Mouse (Mus musculus) liver, embryonic 15.5 days (tissue): ENCODE measurements around the gene Gpr146. TPM values are rescaled to one million over a fixed set of nuclear protein-coding genes. Genes with fewer than 3 reads are reported as not detected.

ENCODE experiments used
- ATAC-seq: fragments of 200-750 bp; cut with Nextera tagmentation; 2 replicates; pipeline ENCODE4 v1.8.0; 2017; ENCODE audit warnings: moderate number of reproducible peaks, mild to moderate bottlenecking, moderate library complexity; ENCODE audit not compliant: insufficient read depth
- H3K27ac ChIP-seq: fragments of 300-500 bp; sonication (generic); replicated peaks from 2 replicates; pipeline ENCODE4 v1.5.1; 2015; ENCODE audit warnings: mild to moderate bottlenecking, inconsistent platforms
- H3K27me3 ChIP-seq: fragments of 300-500 bp; sonication (generic); 2 replicates; pipeline ENCODE4 v1.6.1; 2015; ENCODE audit warnings: mild to moderate bottlenecking, inconsistent platforms
- H3K36me3 ChIP-seq: fragments of 300-500 bp; sonication (generic); replicated peaks from 2 replicates; pipeline ENCODE4 v1.6.1; 2015; ENCODE audit warnings: moderate library complexity, mild to moderate bottlenecking, inconsistent platforms
- H3K4me1 ChIP-seq: fragments of 300-500 bp; sonication (generic); replicated peaks from 2 replicates; pipeline ENCODE4 v1.6.1; 2015; ENCODE audit warnings: inconsistent platforms
- H3K4me2 ChIP-seq: fragments of 300-500 bp; sonication (generic); 2 replicates; pipeline ENCODE4 v1.6.1; 2015; ENCODE audit warnings: moderate library complexity, mild to moderate bottlenecking, inconsistent platforms
- H3K4me3 ChIP-seq: fragments of 300-500 bp; sonication (generic); replicated peaks from 2 replicates; pipeline ENCODE4 v1.5.1; 2015; ENCODE audit warnings: mild to moderate bottlenecking, inconsistent platforms
- H3K9ac ChIP-seq: fragments of 300-500 bp; sonication (generic); 2 replicates; pipeline ENCODE4 v1.6.1; 2015; ENCODE audit warnings: moderate library complexity, mild to moderate bottlenecking, inconsistent platforms
- H3K9me3 ChIP-seq: fragments of 300-500 bp; sonication (generic); replicated peaks from 2 replicates; pipeline ENCODE4 v1.6.1; 2016; ENCODE audit warnings: inconsistent platforms
- WGBS: fragments of 180-500 bp; shearing (Covaris S2); methylation state at CpG from one replicate; pipeline ENCODE4 v1.1.7; 2015; ENCODE audit warnings: mixed read lengths; ENCODE audit not compliant: insufficient replicate concordance; 5-methylcytosine and 5-hydroxymethylcytosine counted together
- polyA plus RNA-seq: library from polyadenylated mRNA; unstranded; fragments of >200 nt; fragmentation: Nextera tagmentation; extraction: Ambion mirVana; gene quantifications from 2 replicates; pipeline ENCODE4 v1.2.1, GENCODE M21; 2015

Gene Gpr146
- polyA plus RNA-seq, 1 experiment from 2014 or later: 25.0 TPM

GRCm38 (mm10) chr5:139411665-139412314 lies 34.3 kb downstream of the Gpr146 start:
- ATAC-seq: no peak
- H3K9me3 ChIP-seq: no peaks in the 10 kb centered on the region
- H3K27me3 ChIP-seq: no peaks in the 10 kb centered on the region
- H3K4me3 ChIP-seq: no peak overlapping the region
- WGBS: 72% methylated on average over 15 of the region's 15 CpGs
- 0 out of 2 replicates have a peak, but pooled peaks cover 6% of the 10 kb centered on the region for H3K36me3 ChIP-seq
- no peak overlapping the region for H3K9ac ChIP-seq
- no peak overlapping the region for H3K4me2 ChIP-seq
- H3K4me1 ChIP-seq: peaks cover 15% of the 10 kb centered on the region; the same call in 1 of the 2 replicates
- H3K27ac ChIP-seq: no peak overlapping the region

- H3K27me3 ChIP-seq: no peaks in the 10 kb centered on the region
- no peak overlapping the region for H3K4me3 ChIP-seq
- peaks cover 10% of the 10 kb centered on the region; the same call in 1 of the 2 replicates for H3K4me1 ChIP-seq
- H3K9me3 ChIP-seq: no peaks in the 10 kb centered on the region
- H3K27ac ChIP-seq: no peak overlapping the region
- no peak overlapping the region for H3K4me2 ChIP-seq
- no peak overlapping the region for H3K9ac ChIP-seq
- 0 out of 2 replicates have a peak, but pooled peaks cover 6% of the 10 kb centered on the region for H3K36me3 ChIP-seq
- no peak for ATAC-seq
- 71% methylated on average over 4 of the region's 4 CpGs for WGBS
Observed at GRCm38 (mm10) chr5:139413545-139413944, 36.0 kb downstream of the Gpr146 start.

- Histone ChIP-seq H3K4me3 (no peak overlapping the region), H3K9ac (no peak overlapping the region), H3K9me3 (no peaks in the 10 kb centered on the region), H3K4me2 (no peak overlapping the region), H3K27ac (no peak overlapping the region), H3K36me3 (0 out of 2 replicates have a peak, but pooled peaks cover 6% of the 10 kb centered on the region), H3K27me3 (no peaks in the 10 kb centered on the region), H3K4me1 (0 out of 2 replicates have a peak, but pooled peaks cover 2% of the 10 kb centered on the region)
- 78% methylated on average over 5 of the region's 5 CpGs for WGBS
- no peak for ATAC-seq
Observed at GRCm38 (mm10) chr5:139415001-139415400, 37.5 kb downstream of the Gpr146 start.

- Histone ChIP-seq H3K27me3 (no peaks in the 10 kb centered on the region), H3K9ac (no peak overlapping the region), H3K36me3 (0 out of 2 replicates have a peak, but pooled peaks cover 6% of the 10 kb centered on the region), H3K4me2 (no peak overlapping the region), H3K27ac (no peak overlapping the region), H3K4me3 (no peak overlapping the region), H3K4me1 (no peaks in the 10 kb centered on the region), H3K9me3 (no peaks in the 10 kb centered on the region)
- no peak for ATAC-seq
- WGBS: 84% methylated on average over 4 of the region's 4 CpGs
Observed at GRCm38 (mm10) chr5:139416942-139417341, 39.4 kb downstream of the Gpr146 start.

- H3K9ac ChIP-seq: no peak overlapping the region
- 70% methylated on average over 3 of the region's 3 CpGs for WGBS
- no peak overlapping the region for H3K4me2 ChIP-seq
- no peak for ATAC-seq
- no peak overlapping the region for H3K27ac ChIP-seq
- H3K4me1 ChIP-seq: no peaks in the 10 kb centered on the region
- H3K27me3 ChIP-seq: no peaks in the 10 kb centered on the region
- 0 out of 2 replicates have a peak, but pooled peaks cover 6% of the 10 kb centered on the region for H3K36me3 ChIP-seq
- no peaks in the 10 kb centered on the region for H3K9me3 ChIP-seq
- no peak overlapping the region for H3K4me3 ChIP-seq
Observed at GRCm38 (mm10) chr5:139417480-139417879, 40.0 kb downstream of the Gpr146 start.

- ATAC-seq: no peak
- no peaks in the 10 kb centered on the region for H3K27me3 ChIP-seq
- 55% methylated on average over 2 of the region's 2 CpGs for WGBS
Observed at GRCm38 (mm10) chr5:139418110-139418509, 40.6 kb downstream of the Gpr146 start.

GRCm38 (mm10) chr5:139418633-139419032 lies 41.1 kb downstream of the Gpr146 start:
- Histone ChIP-seq H3K9ac (no peak overlapping the region), H3K4me3 (no peak overlapping the region), H3K36me3 (0 out of 2 replicates have a peak, but pooled peaks cover 6% of the 10 kb centered on the region), H3K9me3 (no peaks in the 10 kb centered on the region), H3K4me2 (no peak overlapping the region), H3K4me1 (no peaks in the 10 kb centered on the region), H3K27me3 (no peaks in the 10 kb centered on the region), H3K27ac (no peak overlapping the region)
- WGBS: 39% methylated on average over 3 of the region's 3 CpGs
- ATAC-seq: no peak

More at GRCm38 (mm10) chr5:139418110-139418509, 40.6 kb downstream of the Gpr146 start:
- Histone ChIP-seq H3K9me3 (no peaks in the 10 kb centered on the region), H3K27ac (no peak overlapping the region), H3K4me1 (no peaks in the 10 kb centered on the region), H3K4me3 (no peak overlapping the region), H3K4me2 (no peak overlapping the region), H3K9ac (no peak overlapping the region), H3K36me3 (0 out of 2 replicates have a peak, but pooled peaks cover 6% of the 10 kb centered on the region)

- Histone ChIP-seq H3K4me3 (no peak within 1 kb of the TSS), H3K27ac (no peak within 1 kb of the TSS), H3K36me3 (no peaks in the 10 kb centered on the region), H3K9me3 (no peaks in the 10 kb centered on the region), H3K4me1 (no peaks in the 10 kb centered on the region), H3K4me2 (no peak within 1 kb of the TSS), H3K9ac (no peak within 1 kb of the TSS; the same call in 1 of the 2 replicates), H3K27me3 (no peaks in the 10 kb centered on the region)
- 73% methylated on average over 21 of the region's 21 CpGs for WGBS
- no peak for ATAC-seq
Observed at GRCm38 (mm10) chr5:139423026-139423865, 45.7 kb downstream of the Gpr146 start, which contains the start of gene Gper1. Gper1 (plus strand) TSS chr5:139423151.

- Histone ChIP-seq H3K4me2 (no peak overlapping the region), H3K36me3 (no peaks in the 10 kb centered on the region), H3K27me3 (no peaks in the 10 kb centered on the region), H3K4me3 (no peak overlapping the region), H3K27ac (no peak overlapping the region), H3K4me1 (no peaks in the 10 kb centered on the region), H3K9ac (no peak overlapping the region), H3K9me3 (no peaks in the 10 kb centered on the region)
- no peak for ATAC-seq
- 70% methylated on average over 9 of the region's 9 CpGs for WGBS
Observed at GRCm38 (mm10) chr5:139425198-139425597, 47.7 kb downstream of the Gpr146 start.

GRCm38 (mm10) chr5:139427001-139427400 lies 49.5 kb downstream of the Gpr146 start:
- Histone ChIP-seq H3K27me3 (no peaks in the 10 kb centered on the region), H3K4me1 (no peaks in the 10 kb centered on the region), H3K9me3 (no peaks in the 10 kb centered on the region), H3K4me3 (no peak overlapping the region), H3K9ac (no peak overlapping the region), H3K4me2 (no peak overlapping the region), H3K36me3 (no peaks in the 10 kb centered on the region), H3K27ac (no peak overlapping the region)
- ATAC-seq: no peak
- 73% methylated on average over 9 of the region's 9 CpGs for WGBS

- no peaks in the 10 kb centered on the region for H3K27me3 ChIP-seq
- H3K4me2 ChIP-seq: no peak overlapping the region
- no peak overlapping the region for H3K27ac ChIP-seq
- H3K4me1 ChIP-seq: no peaks in the 10 kb centered on the region
- H3K9me3 ChIP-seq: no peaks in the 10 kb centered on the region
- H3K9ac ChIP-seq: no peak overlapping the region
- no peak overlapping the region for H3K4me3 ChIP-seq
- H3K36me3 ChIP-seq: no peaks in the 10 kb centered on the region
- ATAC-seq: no peak
- 71% methylated on average over 9 of the region's 9 CpGs for WGBS
Observed at GRCm38 (mm10) chr5:139427989-139428388, 50.5 kb downstream of the Gpr146 start.
